Mouse (Mus musculus): ENCODE data around the gene Tmem182. TPM values are rescaled to one million over a fixed set of nuclear protein-coding genes. Genes with fewer than 3 reads are reported as not detected.

Gene Tmem182
- total and polyA plus RNA-seq, 2 experiments from 2014 or later = 0.05 to 0.21 TPM

DNA sequence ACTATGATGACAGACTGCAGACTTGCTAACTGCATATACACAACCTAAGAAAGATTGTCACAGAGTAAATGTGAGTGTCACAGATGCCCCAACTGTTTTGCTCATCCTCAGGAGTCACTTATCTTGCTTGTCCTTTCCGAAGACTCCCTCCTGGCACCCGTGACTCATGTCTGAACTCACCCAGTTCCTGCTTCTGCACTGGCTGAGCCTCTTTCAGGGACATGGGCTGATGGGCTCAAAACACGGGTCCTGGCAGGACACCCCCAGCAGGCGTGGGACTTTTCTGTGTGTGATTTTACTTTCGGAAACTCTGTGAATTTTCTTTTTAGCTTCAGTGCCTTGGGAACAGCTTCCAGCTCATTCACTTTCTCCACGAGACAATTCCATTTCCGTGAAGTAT is 20.4 kb downstream of the Tmem182 start:
- H3K27ac ChIP-seq (ENCODE audit: low read depth, low read length) = no peak overlapping the region
- no peak for TF ChIP-seq CTCF (IDR thresholded peaks at IDR 0.05)
- no peaks in the 10 kb centered on the region; the same call in 1 of the 2 replicates for H3K4me1 ChIP-seq (ENCODE audit: insufficient read depth, low read length)
- H3K4me2 ChIP-seq (ENCODE audit: low read depth, low read length, poor library complexity, severe bottlenecking) = no peak overlapping the region
- H3K27me3 ChIP-seq (ENCODE audit: insufficient read depth, low read length) = no peaks in the 10 kb centered on the region
- 73% methylated on average over 7 of the region's 7 CpGs for WGBS
- ATAC-seq (ENCODE audit: low FRiP score) (no peak), DNase-seq (ENCODE audit: low spot score) (no peak)
- H3K9ac ChIP-seq (replicated peaks; ENCODE audit: low read length, poor library complexity, severe bottlenecking) = no peak overlapping the region
- H3K4me3 ChIP-seq (ENCODE audit: low read depth, low read length) = no peak overlapping the region
- H3K9me3 ChIP-seq (ENCODE audit: low read length) = no peaks in the 10 kb centered on the region
- no peaks in the 10 kb centered on the region for H3K36me3 ChIP-seq (ENCODE audit: insufficient read depth, low read length)

DNA sequence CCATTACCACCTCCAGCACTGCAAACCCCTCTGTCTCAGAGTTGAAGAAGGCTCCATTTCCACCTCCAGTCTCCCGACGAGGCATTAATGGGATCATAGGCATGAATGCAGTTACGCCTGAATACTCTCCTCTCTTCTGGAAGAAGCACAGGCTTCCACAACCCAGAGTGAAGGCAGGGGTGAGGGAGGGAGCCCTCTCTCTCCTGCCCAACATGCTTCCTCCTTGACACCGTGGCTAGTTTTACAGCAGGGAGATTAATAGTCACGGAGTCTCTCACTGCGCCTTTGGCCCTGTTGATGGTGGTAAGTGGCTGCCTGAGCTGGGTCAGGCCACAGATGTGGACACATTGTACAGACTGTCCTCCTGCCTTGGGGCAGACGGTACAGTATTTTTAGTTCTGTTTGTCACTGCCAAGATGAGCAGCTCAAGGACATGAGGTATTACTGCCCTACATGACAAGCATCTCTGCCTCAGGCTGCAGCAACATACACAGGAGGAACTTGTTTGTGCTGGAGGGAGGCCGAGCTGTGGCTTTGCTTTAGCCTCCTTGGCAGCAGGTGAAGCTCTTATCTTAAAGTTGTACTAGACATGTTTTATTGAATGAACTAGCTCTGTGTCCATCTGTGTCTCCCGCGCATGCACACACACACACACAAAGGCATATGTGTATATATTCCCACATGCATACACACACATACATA is 24.0 kb downstream of the Tmem182 start:
- no peak overlapping the region for H3K4me2 ChIP-seq (ENCODE audit: low read depth, low read length, poor library complexity, severe bottlenecking)
- H3K9ac ChIP-seq (replicated peaks; ENCODE audit: low read length, poor library complexity, severe bottlenecking) = no peak overlapping the region
- H3K4me3 ChIP-seq (ENCODE audit: low read depth, low read length) = no peak overlapping the region
- ATAC-seq (ENCODE audit: low FRiP score) (no peak), DNase-seq (ENCODE audit: low spot score) (no peak)
- no peaks in the 10 kb centered on the region; the same call in 1 of the 2 replicates for H3K4me1 ChIP-seq (ENCODE audit: insufficient read depth, low read length)
- TF ChIP-seq CTCF (IDR thresholded peaks at IDR 0.05) = no peak
- H3K27me3 ChIP-seq (ENCODE audit: insufficient read depth, low read length) = no peaks in the 10 kb centered on the region
- H3K27ac ChIP-seq (ENCODE audit: low read depth, low read length) = no peak overlapping the region
- H3K9me3 ChIP-seq (ENCODE audit: low read length) = no peaks in the 10 kb centered on the region
- no peaks in the 10 kb centered on the region for H3K36me3 ChIP-seq (ENCODE audit: insufficient read depth, low read length)
- 72% methylated on average over 10 of the region's 10 CpGs for WGBS

DNA sequence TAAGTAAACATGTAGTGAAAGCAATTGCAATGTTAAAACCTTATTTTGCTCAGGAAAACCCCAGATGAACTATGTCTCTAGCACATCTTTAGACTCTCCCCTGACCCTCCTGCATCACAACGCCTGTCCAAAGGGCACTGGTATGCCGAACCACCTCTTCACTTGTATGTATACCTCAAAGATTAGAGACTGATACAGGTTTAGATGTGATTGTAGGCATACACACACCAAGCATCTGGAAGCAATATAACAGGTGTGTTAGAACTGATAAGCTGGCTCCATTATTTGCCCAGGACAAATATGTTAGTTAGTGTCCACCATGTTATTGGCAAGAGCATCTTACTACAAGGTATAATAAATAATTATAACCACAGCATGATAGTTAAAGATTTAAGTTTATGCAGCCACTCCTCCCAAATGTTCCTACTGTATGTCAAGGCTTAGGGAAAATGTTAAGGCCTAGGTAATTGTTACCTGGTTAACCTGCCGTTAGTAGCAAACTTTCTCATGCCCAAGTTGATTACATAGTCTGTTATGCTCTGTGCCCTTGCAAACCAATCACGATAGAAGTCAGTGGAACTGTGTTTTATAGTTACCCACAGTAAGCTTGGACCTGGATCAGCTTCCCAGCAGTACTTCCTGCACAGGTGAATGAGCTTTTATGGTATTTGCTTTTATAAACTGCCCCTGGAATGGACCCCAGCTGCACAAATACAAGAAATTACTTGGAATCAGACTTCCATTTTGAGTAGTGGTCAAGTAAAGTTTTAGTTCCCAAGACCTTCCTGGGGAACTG is 25.5 kb downstream of the Tmem182 start:
- no peak for ATAC-seq (ENCODE audit: low FRiP score)
- H3K4me1 ChIP-seq (ENCODE audit: insufficient read depth, low read length) = no peaks in the 10 kb centered on the region; the same call in 1 of the 2 replicates

DNA sequence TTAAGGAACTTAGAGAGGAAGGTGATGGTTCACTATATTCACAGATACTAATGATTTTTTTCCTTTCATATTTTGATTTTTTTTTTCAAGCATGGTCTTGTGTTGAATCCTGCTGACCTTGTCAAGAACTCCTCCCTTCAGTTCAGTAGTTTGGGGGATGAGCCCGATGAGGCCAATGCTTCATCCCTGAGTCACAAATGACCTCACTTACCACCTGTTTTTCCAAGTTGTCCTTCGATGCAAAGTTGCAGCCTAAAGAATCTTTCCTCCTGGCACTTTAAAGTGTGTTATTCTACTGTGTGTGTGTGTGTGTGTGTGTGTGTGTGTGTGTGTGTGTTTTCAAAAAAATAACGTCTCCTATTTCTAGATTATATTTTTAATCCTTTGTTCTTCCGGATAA is 30.1 kb downstream of the Tmem182 start:
- 69% methylated on average over 4 of the region's 4 CpGs for WGBS
- no peak for ATAC-seq (ENCODE audit: low FRiP score)
- no peak for TF ChIP-seq CTCF (IDR thresholded peaks at IDR 0.05)

More for the DNA sequence above, 25.5 kb downstream of the Tmem182 start:
- DNase-seq (ENCODE audit: low spot score) = no peak
- H3K27me3 ChIP-seq (ENCODE audit: insufficient read depth, low read length) = no peaks in the 10 kb centered on the region
- no peak for TF ChIP-seq CTCF (IDR thresholded peaks at IDR 0.05)
- no peak overlapping the region for H3K9ac ChIP-seq (replicated peaks; ENCODE audit: low read length, poor library complexity, severe bottlenecking)
- H3K27ac ChIP-seq (ENCODE audit: low read depth, low read length) = no peak overlapping the region
- no peak overlapping the region for H3K4me2 ChIP-seq (ENCODE audit: low read depth, low read length, poor library complexity, severe bottlenecking)
- 91% methylated on average over 4 of the region's 4 CpGs for WGBS
- no peak overlapping the region for H3K4me3 ChIP-seq (ENCODE audit: low read depth, low read length)
- no peaks in the 10 kb centered on the region for H3K9me3 ChIP-seq (ENCODE audit: low read length)
- H3K36me3 ChIP-seq (ENCODE audit: insufficient read depth, low read length) = no peaks in the 10 kb centered on the region

DNA sequence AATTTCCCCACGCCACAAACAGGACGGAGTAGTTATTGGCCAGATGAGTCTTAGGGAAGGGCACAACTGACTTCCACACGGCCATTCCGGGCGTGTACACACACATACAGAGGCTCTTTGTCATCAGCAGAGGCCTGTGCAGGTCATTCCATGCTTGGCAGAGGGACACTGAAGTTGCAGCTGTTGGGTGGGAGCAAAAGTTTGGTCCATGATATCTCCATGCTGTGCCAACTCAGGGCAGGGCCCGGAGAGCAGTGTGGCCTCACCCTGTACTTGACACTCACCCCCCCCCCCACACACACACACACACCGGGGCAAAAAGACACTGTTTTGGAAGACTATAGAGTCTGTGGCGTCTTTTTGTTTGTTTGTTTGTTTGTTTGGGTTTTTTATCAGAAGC is 35.2 kb downstream of the Tmem182 start:
- no peaks in the 10 kb centered on the region for H3K36me3 ChIP-seq (ENCODE audit: insufficient read depth, low read length)
- no peaks in the 10 kb centered on the region for H3K9me3 ChIP-seq (ENCODE audit: low read length)
- WGBS = 95% methylated on average over 8 of the region's 8 CpGs
- H3K27ac ChIP-seq (ENCODE audit: low read depth, low read length) = no peak overlapping the region
- DNase-seq (ENCODE audit: low spot score) (no peak), ATAC-seq (ENCODE audit: low FRiP score) (no peak)
- H3K4me2 ChIP-seq (ENCODE audit: low read depth, low read length, poor library complexity, severe bottlenecking) = no peak overlapping the region
- TF ChIP-seq CTCF (IDR thresholded peaks at IDR 0.05) = no peak
- no peaks in the 10 kb centered on the region for H3K27me3 ChIP-seq (ENCODE audit: insufficient read depth, low read length)
- no peak overlapping the region for H3K4me3 ChIP-seq (ENCODE audit: low read depth, low read length)
- no peaks in the 10 kb centered on the region for H3K4me1 ChIP-seq (ENCODE audit: insufficient read depth, low read length)
- H3K9ac ChIP-seq (replicated peaks; ENCODE audit: low read length, poor library complexity, severe bottlenecking) = no peak overlapping the region

More for the DNA sequence above, 30.1 kb downstream of the Tmem182 start:
- no peak for DNase-seq (ENCODE audit: low spot score)
- Histone ChIP-seq H3K4me2 (ENCODE audit: low read depth, low read length, poor library complexity, severe bottlenecking) (no peak overlapping the region), H3K4me1 (ENCODE audit: insufficient read depth, low read length) (no peaks in the 10 kb centered on the region), H3K36me3 (ENCODE audit: insufficient read depth, low read length) (no peaks in the 10 kb centered on the region), H3K27me3 (ENCODE audit: insufficient read depth, low read length) (no peaks in the 10 kb centered on the region), H3K9me3 (ENCODE audit: low read length) (no peaks in the 10 kb centered on the region), H3K27ac (ENCODE audit: low read depth, low read length) (no peak overlapping the region), H3K4me3 (ENCODE audit: low read depth, low read length) (no peak overlapping the region), H3K9ac (replicated peaks; ENCODE audit: low read length, poor library complexity, severe bottlenecking) (no peak overlapping the region)
